Mouse (Mus musculus) kidney, adult 2 months (tissue): ENCODE measurements around the gene Rnf115. TPM values are rescaled to one million over a fixed set of nuclear protein-coding genes. Genes with fewer than 3 reads are reported as not detected.

Source experiments
- DNase-seq: peaks from one replicate; pipeline ENCODE4 v3.0.0; 2021
- H3K27ac ChIP-seq: fragments of 200-500 bp; 2 replicates; pipeline ENCODE4 v1.5.1; 2012; ENCODE audit warnings: low read depth, low read length, control low read depth, inconsistent platforms; ENCODE audit not compliant: insufficient read depth
- H3K27me3 ChIP-seq: fragments of 200-500 bp; replicated peaks from 2 replicates; pipeline ENCODE4 v1.6.1; 2012; ENCODE audit warnings: mild to moderate bottlenecking, moderate library complexity, low read length, inconsistent platforms; ENCODE audit not compliant: control insufficient read depth, insufficient read depth
- H3K36me3 ChIP-seq: fragments of 200-500 bp; 2 replicates; pipeline ENCODE4 v1.6.1; 2012; ENCODE audit warnings: mild to moderate bottlenecking, moderate library complexity, low read length, inconsistent platforms; ENCODE audit not compliant: control insufficient read depth, insufficient read depth
- H3K4me1 ChIP-seq: fragments of 200-500 bp; 2 replicates; pipeline ENCODE4 v1.6.1; 2011; ENCODE audit warnings: low read length; ENCODE audit not compliant: control insufficient read depth, insufficient read depth
- H3K4me3 ChIP-seq: fragments of 200-500 bp; 2 replicates; pipeline ENCODE4 v1.5.1; 2011; ENCODE audit warnings: mild to moderate bottlenecking, low read depth, low read length, control low read depth; ENCODE audit not compliant: insufficient read depth
- CTCF ChIP-seq: fragments of 200-500 bp; conservative IDR thresholded peaks from 2 replicates; pipeline ENCODE4 v1.5.1; 2011; ENCODE audit warnings: low read depth, mild to moderate bottlenecking, control low read depth, low read length, moderate library complexity, mixed read lengths; ENCODE audit not compliant: insufficient read depth, insufficient read length
- POLR2A ChIP-seq: fragments of 200-500 bp; IDR thresholded peaks from one replicate; pipeline ENCODE4 v1.6.1; 2011; ENCODE audit warnings: low read depth, low read length, control low read depth
- WGBS: fragments of 180-500 bp; shearing (Covaris S2); methylation state at CpG from one replicate; pipeline ENCODE4 v1.1.7; 2018; 5-methylcytosine and 5-hydroxymethylcytosine counted together
- polyA plus RNA-seq: library from polyadenylated mRNA; depleted of rRNA; stranded (reverse); fragments of >200 nt; gene quantifications from 2 replicates; pipeline ENCODE4 v1.2.3, GENCODE M21; 2012

Rnf115 gene
- polyA plus RNA-seq, 1 experiment, result 23.5 TPM

GRCm38 (mm10) chr3:96688854-96689253, 38.6 kb upstream of the Rnf115 start:
- TF ChIP-seq CTCF, result no peak
- TF ChIP-seq POLR2A, result no peak
- Histone ChIP-seq H3K27me3 (no peaks in the 10 kb centered on the region), H3K4me3 (no peak overlapping the region), H3K27ac (no peak overlapping the region), H3K36me3 (no peaks in the 10 kb centered on the region), H3K4me1 (no peaks in the 10 kb centered on the region; the same call in 1 of the 2 replicates)
- WGBS, result 85% methylated on average over 11 of the region's 11 CpGs
- DNase-seq, result no peak

GRCm38 (mm10) chr3:96690298-96690697, 37.2 kb upstream of the Rnf115 start:
- Histone ChIP-seq H3K27me3 (no peaks in the 10 kb centered on the region), H3K27ac (no peak overlapping the region), H3K4me3 (no peak overlapping the region), H3K36me3 (no peaks in the 10 kb centered on the region), H3K4me1 (no peaks in the 10 kb centered on the region)
- TF ChIP-seq POLR2A (no peak), CTCF (peak; percentile 40)
- no peak for DNase-seq
- 54% methylated on average over 3 of the region's 3 CpGs for WGBS

GRCm38 (mm10) chr3:96692506-96692905, 35.0 kb upstream of the Rnf115 start:
- no peak overlapping the region for H3K4me3 ChIP-seq
- H3K4me1 ChIP-seq, result peaks cover 4% of the 10 kb centered on the region; the same call in 1 of the 2 replicates
- no peaks in the 10 kb centered on the region for H3K36me3 ChIP-seq
- TF ChIP-seq POLR2A (no peak), CTCF (0 out of 2 replicates have a peak, but pooled peaks have one; percentile 13)
- WGBS, result 34% methylated on average over 3 of the region's 3 CpGs
- peak; percentile 14 for DNase-seq
- no peak overlapping the region for H3K27ac ChIP-seq
- no peaks in the 10 kb centered on the region for H3K27me3 ChIP-seq

- no peak overlapping the region for H3K27ac ChIP-seq
- no peak overlapping the region for H3K4me3 ChIP-seq
- H3K36me3 ChIP-seq, result no peaks in the 10 kb centered on the region
- TF ChIP-seq POLR2A (no peak), CTCF (no peak)
- WGBS, result 79% methylated on average over 1 of the region's 1 CpGs
- peaks cover 4% of the 10 kb centered on the region; the same call in 1 of the 2 replicates for H3K4me1 ChIP-seq
- H3K27me3 ChIP-seq, result no peaks in the 10 kb centered on the region
- DNase-seq, result no peak
These were observed 33.9 kb upstream of the Rnf115 start for GRCm38 (mm10) chr3:96693579-96693978.

- Histone ChIP-seq H3K4me3 (peak within 1 kb of the TSS; percentile 96), H3K27ac (peak within 1 kb of the TSS; percentile 81), H3K36me3 (0 out of 2 replicates have a peak, but pooled peaks cover 1% of the 10 kb centered on the region), H3K27me3 (no peaks in the 10 kb centered on the region), H3K4me1 (peaks cover 4% of the 10 kb centered on the region; the same call in 1 of the 2 replicates)
- DNase-seq, result peak; percentile 93
- under 1% methylated on average over 35 of the region's 35 CpGs for WGBS
- TF ChIP-seq CTCF (no peak), POLR2A (no peak)
These were observed 31.2 kb upstream of the Rnf115 start, which contains the start of gene Pias3 for GRCm38 (mm10) chr3:96696198-96696765. TSS of gene Pias3 (plus strand) at chr3:96696384.

GRCm38 (mm10) chr3:96696766-96697732, 30.4 kb upstream of the Rnf115 start:
- TF ChIP-seq POLR2A, result no peak
- TF ChIP-seq CTCF, result no peak
- Histone ChIP-seq H3K27me3 (no peaks in the 10 kb centered on the region), H3K27ac (peak overlapping the region; percentile 81), H3K4me3 (peak overlapping the region; percentile 96), H3K4me1 (peaks cover 4% of the 10 kb centered on the region; the same call in 1 of the 2 replicates), H3K36me3 (0 out of 2 replicates have a peak, but pooled peaks cover 1% of the 10 kb centered on the region)
- WGBS, result 1% methylated on average over 83 of the region's 85 CpGs
- DNase-seq, result peak; percentile 95

- 0 out of 2 replicates have a peak, but pooled peaks cover 1% of the 10 kb centered on the region for H3K36me3 ChIP-seq
- WGBS, result 66% methylated on average over 19 of the region's 19 CpGs
- no peak overlapping the region for H3K4me3 ChIP-seq
- no peak for TF ChIP-seq POLR2A
- no peak for TF ChIP-seq CTCF
- H3K27me3 ChIP-seq, result no peaks in the 10 kb centered on the region
- no peak for DNase-seq
- no peak overlapping the region for H3K27ac ChIP-seq
- H3K4me1 ChIP-seq, result peaks cover 4% of the 10 kb centered on the region; the same call in 1 of the 2 replicates
These were observed 28.3 kb upstream of the Rnf115 start for GRCm38 (mm10) chr3:96698993-96699690.
